Mouse (Mus musculus) retina, postnatal 1 day (tissue): Measurements from ENCODE around the gene Ddn.
"Not testable (repeated sequence)": the region's sequence is repeated elsewhere in the genome, so short reads cannot be mapped to it uniquely, and the experiment has no call there.

Experiments used
- DNase-seq: peaks from one replicate; pipeline ENCODE4 v3.0.0-alpha.2; 2012

Ddn gene

GRCm38 (mm10) chr15:98830736-98831683, 21.7 kb upstream of the Ddn start, which contains the start of gene Prkag1:
Gene Prkag1, minus strand, starts transcription at chr15:98831521.
- peak; percentile 97 for DNase-seq

- no peak for DNase-seq
These were observed 18.3 kb upstream of the Ddn start for GRCm38 (mm10) chr15:98827611-98828011.

GRCm38 (mm10) chr15:98823434-98823833, 14.1 kb upstream of the Ddn start:
- no peak for DNase-seq

- DNase-seq = no peak
These were observed 12.9 kb upstream of the Ddn start for GRCm38 (mm10) chr15:98822147-98822546.

- DNase-seq = peak; percentile 15
These were observed 12.1 kb upstream of the Ddn start for GRCm38 (mm10) chr15:98821403-98821802.

GRCm38 (mm10) chr15:98820937-98821336, 11.6 kb upstream of the Ddn start:
- DNase-seq = no peak

- no peak for DNase-seq
These were observed 8.9 kb upstream of the Ddn start for GRCm38 (mm10) chr15:98818171-98818570.

GRCm38 (mm10) chr15:98812741-98813424, 3.6 kb upstream of the Ddn start:
- DNase-seq = no peak

GRCm38 (mm10) chr15:98810212-98810611, 922 bp upstream of the Ddn start:
- not testable (repeated sequence) for DNase-seq

- no peak for DNase-seq
These were observed 597 bp downstream of the Ddn start for GRCm38 (mm10) chr15:98808651-98809134.

- DNase-seq = peak; percentile 78
These were observed 1.2 kb downstream of the Ddn start for GRCm38 (mm10) chr15:98807895-98808650.

- peak; percentile 39 for DNase-seq
These were observed 2.2 kb downstream of the Ddn start for GRCm38 (mm10) chr15:98806809-98807770.

- no peak for DNase-seq
These were observed 3.0 kb downstream of the Ddn start for GRCm38 (mm10) chr15:98806071-98806808.

- DNase-seq = peak; percentile 87
These were observed 3.8 kb downstream of the Ddn start for GRCm38 (mm10) chr15:98805324-98806040.

- peak; percentile 84 for DNase-seq
These were observed 5.2 kb downstream of the Ddn start for GRCm38 (mm10) chr15:98804054-98804453.

GRCm38 (mm10) chr15:98802926-98803325, 6.4 kb downstream of the Ddn start:
- DNase-seq = no peak

GRCm38 (mm10) chr15:98799396-98799795, 9.9 kb downstream of the Ddn start:
- DNase-seq = peak; percentile 90

GRCm38 (mm10) chr15:98798903-98799302, 10.4 kb downstream of the Ddn start:
- DNase-seq = no peak

GRCm38 (mm10) chr15:98797835-98798492, 11.3 kb downstream of the Ddn start:
- peak; percentile 90 for DNase-seq
